Mouse (Mus musculus): Measurements from ENCODE around the gene Cwc15.

Gene Cwc15

DNA sequence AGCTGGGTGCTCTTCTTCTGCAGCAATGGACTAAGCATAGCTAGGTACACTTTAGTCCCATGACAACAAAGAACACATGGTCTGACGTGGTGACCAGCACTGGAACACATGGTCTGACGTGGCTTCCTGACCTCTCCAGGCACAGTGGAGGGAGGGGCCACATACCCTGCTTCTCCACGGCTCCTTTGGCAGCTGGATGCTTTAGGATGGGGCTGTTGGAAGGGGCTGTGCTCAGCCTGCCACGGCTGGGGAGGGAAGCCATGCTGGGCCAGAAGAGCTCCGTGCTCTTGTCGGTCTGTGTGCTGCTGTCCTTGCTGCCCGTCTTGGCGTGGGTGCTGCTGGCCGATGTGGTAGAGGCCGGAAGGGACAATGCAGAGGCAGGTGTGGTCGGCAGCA, 47.9 kb downstream of the Cwc15 start:
- no peak for DNase-seq

DNA sequence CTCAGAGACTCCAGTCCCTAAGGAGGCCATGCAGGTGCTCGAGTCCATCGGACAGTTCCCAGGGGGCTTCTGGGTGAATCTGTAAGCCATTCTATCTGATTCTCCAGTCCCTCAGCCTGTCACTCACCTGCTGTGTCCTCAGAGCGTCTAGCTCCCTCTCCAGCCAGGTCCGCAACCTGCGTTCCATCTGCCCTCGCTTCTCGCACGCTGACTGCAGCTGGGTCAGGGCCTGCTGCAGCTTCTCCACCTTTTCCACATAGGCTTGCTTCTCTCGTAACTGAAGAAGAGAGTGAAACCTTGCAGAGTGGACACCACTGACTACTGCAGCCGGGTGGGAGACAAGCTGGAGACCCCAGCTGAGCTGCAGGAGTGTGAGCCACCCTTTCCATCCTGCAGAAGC, 57.9 kb downstream of the Cwc15 start:
- no peak for DNase-seq

DNA sequence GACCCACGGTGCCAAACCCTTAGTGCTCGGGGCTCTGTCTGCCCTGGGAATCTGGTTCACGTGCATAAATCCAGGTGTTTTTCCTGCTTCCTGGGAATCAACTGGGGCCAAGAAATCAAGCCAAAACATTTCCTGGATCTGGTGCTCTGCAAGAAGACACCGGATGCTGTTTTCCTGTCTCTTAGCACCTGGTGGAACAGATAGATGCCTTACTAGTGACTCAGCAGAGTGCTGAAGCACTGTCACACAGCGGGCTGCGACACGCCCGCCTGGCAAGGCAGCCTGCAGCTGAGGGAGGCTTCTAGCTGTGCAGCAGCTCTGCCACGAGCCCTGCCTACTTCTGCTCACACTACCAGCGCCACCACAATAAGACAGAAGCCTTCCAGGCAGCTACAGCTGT, 59.0 kb downstream of the Cwc15 start:
- DNase-seq, result no peak

DNA sequence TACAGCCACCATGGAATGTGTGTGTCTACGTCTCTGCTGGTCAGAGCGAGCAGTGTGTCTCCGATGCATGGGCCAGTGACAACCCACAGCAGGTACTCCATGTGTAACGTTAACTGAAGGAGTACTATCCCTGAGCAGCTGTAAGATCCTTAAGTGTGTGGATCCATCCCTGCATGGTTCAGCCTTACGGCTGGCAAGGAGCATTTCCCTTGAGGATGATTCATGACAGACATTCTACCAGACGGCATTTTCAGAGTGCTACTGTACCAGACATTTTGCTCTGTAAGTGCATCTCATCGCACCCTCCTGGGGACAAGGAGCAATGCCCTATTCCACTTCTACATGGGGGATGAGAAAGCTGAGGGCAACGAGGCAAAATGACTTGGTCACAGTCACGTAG, 59.6 kb downstream of the Cwc15 start:
- no peak for DNase-seq

All from cerebellum, adult 18-20 months (tissue).